Mouse (Mus musculus): ENCODE measurements around the gene Atp2b2. TPM values are rescaled to one million over a fixed set of nuclear protein-coding genes. Genes with fewer than 3 reads are reported as not detected.

Gene Atp2b2
- total and polyA plus RNA-seq, 3 experiments: 0.04 TPM; not detected in 2

DNA sequence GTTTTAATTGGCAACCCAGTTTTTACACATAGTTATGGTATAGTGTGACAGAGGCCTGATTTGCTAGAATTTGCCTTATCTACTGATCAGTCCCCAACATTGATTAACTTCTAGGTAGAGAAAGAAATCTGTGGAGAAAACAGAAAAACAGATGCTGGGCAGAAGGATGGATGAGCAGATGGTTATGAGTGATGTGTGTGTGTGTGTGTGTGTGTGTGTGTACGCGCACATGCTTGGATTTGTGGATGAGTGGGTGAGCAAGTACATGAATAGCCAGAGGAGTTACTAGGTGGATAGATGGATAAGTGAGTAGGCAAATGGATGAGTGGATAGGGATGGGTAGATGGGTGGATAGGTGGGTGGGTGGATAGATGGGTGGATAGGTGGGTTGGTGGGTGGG lies 20.7 kb upstream of the Atp2b2 start:
- no peaks in the 10 kb centered on the region for H3K79me2 ChIP-seq (ENCODE audit: control insufficient read depth, insufficient read depth, low read length, poor library complexity)
- no peak overlapping the region for H3K4me3 ChIP-seq (ENCODE audit: control insufficient read depth in 1 of 2, insufficient read depth in 1 of 2, low read depth in 2 of 2, low read length in 2 of 2)
- H3K9ac ChIP-seq (ENCODE audit: control insufficient read depth, low read depth, low read length, poor library complexity, severe bottlenecking): no peak overlapping the region
- DNase-seq (ENCODE audit: low read depth, low spot score): no peak
- no peaks in the 10 kb centered on the region for H3K36me3 ChIP-seq (ENCODE audit: control insufficient read depth in 1 of 2, insufficient read depth in 2 of 2, low read length in 2 of 2)
- TF ChIP-seq BHLHE40 (IDR thresholded peaks at IDR 0.05; ENCODE audit: borderline replicate concordance, low read depth, low read length): no peak
- TF ChIP-seq TBP (IDR thresholded peaks at IDR 0.05; ENCODE audit: low read depth, low read length): no peak
- TF ChIP-seq JUND (IDR thresholded peaks at IDR 0.05; ENCODE audit: low read depth, low read length): no peak
- no peak for TF ChIP-seq MAFK (IDR thresholded peaks at IDR 0.05; ENCODE audit: borderline replicate concordance, low read depth, low read length)
- TF ChIP-seq NRF1 (IDR thresholded peaks at IDR 0.05; ENCODE audit: insufficient read depth, low read depth, low read length, poor library complexity, severe bottlenecking): no peak
- no peak for TF ChIP-seq TAL1 (IDR thresholded peaks at IDR 0.05; ENCODE audit: low read length)
- no peak overlapping the region for H3K27ac ChIP-seq (ENCODE audit: control insufficient read depth, low read depth, low read length)
- H3K9me3 ChIP-seq (replicated peaks; ENCODE audit: insufficient read depth, low read length): no peaks in the 10 kb centered on the region
- no peaks in the 10 kb centered on the region for H3K4me1 ChIP-seq (ENCODE audit: control insufficient read depth in 1 of 2, insufficient read depth in 2 of 2, low read length in 2 of 2)
- H3K27me3 ChIP-seq (ENCODE audit: control insufficient read depth in 1 of 2, insufficient read depth in 2 of 2, low read length in 2 of 2): no peaks in the 10 kb centered on the region

- Histone ChIP-seq H3K27me3 (ENCODE audit: control insufficient read depth in 1 of 2, insufficient read depth in 2 of 2, low read length in 2 of 2) (no peaks in the 10 kb centered on the region), H3K4me1 (ENCODE audit: control insufficient read depth in 1 of 2, insufficient read depth in 2 of 2, low read length in 2 of 2) (no peaks in the 10 kb centered on the region), H3K9me3 (replicated peaks; ENCODE audit: insufficient read depth, low read length) (no peaks in the 10 kb centered on the region), H3K9ac (ENCODE audit: control insufficient read depth, low read depth, low read length, poor library complexity, severe bottlenecking) (no peak overlapping the region), H3K36me3 (ENCODE audit: control insufficient read depth in 1 of 2, insufficient read depth in 2 of 2, low read length in 2 of 2) (no peaks in the 10 kb centered on the region), H3K79me2 (ENCODE audit: control insufficient read depth, insufficient read depth, low read length, poor library complexity) (no peaks in the 10 kb centered on the region), H3K27ac (ENCODE audit: control insufficient read depth, low read depth, low read length) (no peak overlapping the region), H3K4me3 (ENCODE audit: control insufficient read depth in 1 of 2, insufficient read depth in 1 of 2, low read depth in 2 of 2, low read length in 2 of 2) (no peak overlapping the region)
- DNase-seq (ENCODE audit: low read depth, low spot score): no peak
- no peak for TF ChIP-seq MAX (IDR thresholded peaks at IDR 0.05; ENCODE audit: low read length)
- TF ChIP-seq MAFK (IDR thresholded peaks at IDR 0.05; ENCODE audit: borderline replicate concordance, low read depth, low read length): no peak
Measured at GRCm38 (mm10) chr6:114062688-114063087, 20.3 kb upstream of the Atp2b2 start.

GRCm38 (mm10) chr6:114059206-114059605 lies 16.8 kb upstream of the Atp2b2 start:
- no peak overlapping the region for H3K9ac ChIP-seq (ENCODE audit: control insufficient read depth, low read depth, low read length, poor library complexity, severe bottlenecking)
- no peak for DNase-seq (ENCODE audit: low read depth, low spot score)
- no peaks in the 10 kb centered on the region for H3K4me1 ChIP-seq (ENCODE audit: control insufficient read depth in 1 of 2, insufficient read depth in 2 of 2, low read length in 2 of 2)
- no peak overlapping the region for H3K4me3 ChIP-seq (ENCODE audit: control insufficient read depth in 1 of 2, insufficient read depth in 1 of 2, low read depth in 2 of 2, low read length in 2 of 2)
- no peaks in the 10 kb centered on the region for H3K36me3 ChIP-seq (ENCODE audit: control insufficient read depth in 1 of 2, insufficient read depth in 2 of 2, low read length in 2 of 2)
- H3K27me3 ChIP-seq (ENCODE audit: control insufficient read depth in 1 of 2, insufficient read depth in 2 of 2, low read length in 2 of 2): no peaks in the 10 kb centered on the region
- H3K27ac ChIP-seq (ENCODE audit: control insufficient read depth, low read depth, low read length): no peak overlapping the region
- no peaks in the 10 kb centered on the region for H3K9me3 ChIP-seq (replicated peaks; ENCODE audit: insufficient read depth, low read length)
- TF ChIP-seq TBP (IDR thresholded peaks at IDR 0.05; ENCODE audit: low read depth, low read length): no peak
- no peak for TF ChIP-seq ELF1 (IDR thresholded peaks at IDR 0.05; ENCODE audit: low read depth, low read length)
- no peak for TF ChIP-seq ZMIZ1 (IDR thresholded peaks at IDR 0.05; ENCODE audit: low read depth, low read length)
- no peak for TF ChIP-seq MXI1 (IDR thresholded peaks at IDR 0.05; ENCODE audit: low read depth, low read length)
- TF ChIP-seq KAT2A (conservative IDR thresholded peaks at IDR 0.05; ENCODE audit: low read depth, low read length): no peak
- TF ChIP-seq ZNF384 (IDR thresholded peaks at IDR 0.05; ENCODE audit: low read depth, low read length): no peak
- TF ChIP-seq USF2 (IDR thresholded peaks at IDR 0.05; ENCODE audit: borderline replicate concordance in 1 of 2, insufficient read depth in 1 of 2, low read depth in 1 of 2, low read length in 2 of 2): no peak
- TF ChIP-seq NELFE (IDR thresholded peaks at IDR 0.05; ENCODE audit: low read depth, low read length): no peak
- H3K79me2 ChIP-seq (ENCODE audit: control insufficient read depth, insufficient read depth, low read length, poor library complexity): no peaks in the 10 kb centered on the region

Data from MEL (cell line).